Mouse (Mus musculus) adrenal gland, adult 2 months (tissue): ENCODE measurements around the gene Gramd1b. TPM values are rescaled to one million over a fixed set of nuclear protein-coding genes. Genes with fewer than 3 reads are reported as not detected.

ENCODE experiments used
- DNase-seq: peaks from one replicate; pipeline ENCODE4 v3.0.0; 2021
- polyA plus RNA-seq: library from polyadenylated mRNA; depleted of rRNA; stranded (reverse); fragments of >200 nt; gene quantifications from 2 replicates; pipeline ENCODE4 v1.2.3, GENCODE M21; 2012
- total RNA-seq, 2 experiments: library from RNA; stranded (reverse); gene quantifications; 2 replicates each; pipeline ENCODE4 v1.2.3; 2021

The Gramd1b gene
- total and polyA plus RNA-seq, 3 experiments = 336 to 1,336 (median 574) TPM

DNA sequence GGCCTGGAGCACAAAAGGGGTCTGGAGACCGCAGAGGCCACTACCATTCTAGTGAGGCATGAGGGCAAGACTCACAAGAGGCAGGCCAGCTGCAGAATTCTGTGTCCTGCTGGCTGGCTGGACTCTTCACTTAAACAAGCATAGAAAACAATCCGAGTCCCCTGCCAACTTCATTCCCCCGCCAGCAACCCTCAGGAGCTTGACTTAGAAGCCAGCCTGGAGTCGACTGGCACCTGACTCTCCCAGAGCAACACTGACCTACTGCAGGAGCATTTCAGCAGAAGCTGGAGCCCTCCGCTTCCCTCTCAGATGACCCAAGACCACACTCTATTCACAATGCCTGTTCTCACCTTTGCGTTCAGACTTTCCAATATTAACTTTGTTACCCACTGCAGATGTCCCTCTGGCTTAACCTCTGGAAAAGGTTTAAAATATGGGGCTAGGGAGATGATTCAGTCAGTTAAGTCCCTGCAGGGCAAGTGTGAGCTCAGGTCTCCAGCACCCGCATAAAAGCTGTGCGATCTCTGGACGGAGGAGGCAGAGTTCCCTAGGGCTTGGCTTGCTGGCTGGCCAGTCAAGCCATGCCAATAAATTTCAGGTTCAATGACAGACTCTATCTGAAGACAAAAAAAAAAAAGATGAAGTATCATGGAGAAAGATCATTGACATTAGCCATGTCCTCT is 104.8 kb downstream of the Gramd1b start:
- DNase-seq = no peak

DNA sequence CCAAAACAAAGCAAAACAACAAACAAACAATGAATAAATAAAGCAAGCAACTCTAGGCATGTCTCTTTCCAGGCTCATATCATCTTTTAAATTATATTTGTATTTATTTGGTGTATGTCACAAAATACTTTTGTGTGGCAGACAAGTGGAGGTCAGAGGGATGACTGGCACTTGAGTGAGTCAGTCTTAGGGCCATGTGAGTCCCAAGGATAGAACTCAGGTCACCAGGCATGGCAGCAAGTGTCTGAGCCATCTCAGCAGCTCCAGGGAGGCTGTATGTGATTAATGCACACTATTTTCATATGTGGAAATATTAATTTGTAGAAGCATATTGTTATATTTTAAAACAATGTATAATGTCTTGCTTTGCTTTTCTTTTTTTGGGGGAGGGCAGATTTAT is 106.3 kb downstream of the Gramd1b start:
- peak; percentile 77 for DNase-seq

DNA sequence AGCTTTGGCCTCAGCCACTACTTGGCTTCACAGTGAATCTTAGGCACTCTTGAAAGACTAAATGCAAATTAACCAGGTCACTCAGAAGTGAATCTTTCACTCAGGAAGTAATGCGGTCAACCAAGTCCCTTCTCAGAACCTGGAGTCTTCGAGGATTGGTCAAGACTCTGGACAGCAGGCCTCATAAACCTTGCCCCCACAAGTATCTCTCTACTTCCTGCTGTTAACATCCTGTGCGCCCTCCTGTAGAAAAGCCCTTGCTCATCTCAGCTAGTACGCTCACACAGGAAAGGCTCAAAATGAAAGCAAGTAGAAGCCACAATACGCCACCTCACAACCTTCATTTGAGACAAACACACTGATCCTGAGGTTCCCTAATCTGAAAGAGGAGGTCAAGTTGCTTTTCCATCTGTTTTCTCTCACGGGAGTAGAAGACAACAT is 107.7 kb downstream of the Gramd1b start:
- no peak for DNase-seq

GRCm38 (mm10) chr9:40422368-40423057 is 108.7 kb downstream of the Gramd1b start:
- no peak for DNase-seq

- no peak for DNase-seq
These were observed 110.4 kb downstream of the Gramd1b start for GRCm38 (mm10) chr9:40420652-40421335.

DNA sequence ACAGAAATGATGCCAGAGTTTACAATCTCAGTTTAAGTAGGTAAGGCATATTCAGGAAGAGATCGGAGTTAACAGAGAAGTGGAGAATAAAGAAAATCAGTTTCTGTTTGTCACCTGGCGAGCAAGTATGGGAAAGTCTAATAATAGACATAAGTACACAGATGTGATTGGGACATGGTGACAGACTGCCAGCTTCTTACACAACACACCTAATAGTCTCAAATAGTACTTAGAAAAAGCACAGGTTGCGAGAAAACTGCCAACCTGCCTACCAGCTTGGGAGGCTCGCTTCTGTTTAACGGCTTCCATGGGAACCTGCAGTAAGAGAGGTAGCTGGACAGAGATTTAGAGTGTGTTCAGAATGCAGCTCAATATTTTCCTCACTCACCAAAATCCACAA is 112.4 kb downstream of the Gramd1b start:
- DNase-seq = no peak

DNA sequence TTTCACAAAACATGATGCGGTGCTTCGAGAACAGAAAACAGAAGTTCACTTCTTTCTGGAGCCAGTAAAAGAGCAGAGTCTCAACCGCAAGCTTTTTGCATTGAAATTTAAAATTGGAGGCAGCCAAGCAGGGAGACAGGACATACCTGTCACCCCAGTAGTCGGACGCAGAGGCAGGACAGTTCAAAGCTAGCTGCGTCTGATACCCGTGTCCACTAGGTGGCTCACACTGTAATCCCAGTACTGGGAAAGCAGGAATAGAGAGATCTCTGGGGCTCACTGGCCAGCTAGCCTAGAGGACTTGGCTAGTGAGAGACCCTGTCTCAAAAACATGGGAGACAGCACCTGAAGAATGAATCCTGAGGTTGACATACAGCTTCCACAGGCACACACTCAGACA is 115.0 kb downstream of the Gramd1b start:
- no peak for DNase-seq

GRCm38 (mm10) chr9:40414904-40415766 is 116.0 kb downstream of the Gramd1b start:
- no peak for DNase-seq

GRCm38 (mm10) chr9:40414498-40414903 is 116.7 kb downstream of the Gramd1b start:
- DNase-seq = peak; percentile 78

DNA sequence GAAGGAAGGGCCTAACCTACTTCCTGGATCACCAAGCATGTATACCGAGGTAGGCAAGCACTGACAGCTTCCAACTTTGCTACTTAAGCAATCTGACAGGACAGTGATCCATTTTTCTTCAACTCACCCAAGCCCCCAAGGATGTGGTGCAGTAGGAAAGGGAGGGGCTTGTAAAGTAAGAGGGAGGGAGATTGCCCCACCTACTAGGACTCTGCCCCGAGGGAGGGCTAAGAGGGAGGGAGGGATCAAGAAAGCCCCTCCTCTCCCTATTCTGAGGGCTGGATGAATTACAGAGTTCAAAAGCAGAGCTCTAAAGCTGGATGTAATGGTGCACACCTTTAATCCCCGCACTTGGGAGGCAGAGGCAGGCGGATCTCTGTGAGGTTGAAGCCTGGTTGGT is 117.6 kb downstream of the Gramd1b start:
- no peak for DNase-seq

DNA sequence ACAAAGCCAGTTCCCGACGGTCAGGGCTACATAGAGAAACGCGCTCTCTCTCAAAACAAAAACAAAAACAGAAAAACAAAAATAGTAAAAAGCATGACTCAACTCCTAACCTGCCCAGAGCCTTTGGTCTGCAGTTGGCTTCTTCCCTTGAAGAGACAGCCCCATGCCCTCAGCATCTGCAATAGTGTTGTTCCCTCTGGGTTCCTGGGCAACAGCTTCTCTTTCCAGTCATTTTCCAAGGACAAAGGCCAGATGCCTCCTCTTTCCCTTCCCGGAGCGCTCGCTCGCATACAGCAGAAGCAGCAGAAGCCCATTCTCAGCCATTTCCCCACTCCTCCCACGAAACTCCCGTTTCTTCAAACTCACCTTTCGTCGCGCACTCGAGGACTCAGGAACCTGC is 118.3 kb downstream of the Gramd1b start:
- DNase-seq = no peak

DNA sequence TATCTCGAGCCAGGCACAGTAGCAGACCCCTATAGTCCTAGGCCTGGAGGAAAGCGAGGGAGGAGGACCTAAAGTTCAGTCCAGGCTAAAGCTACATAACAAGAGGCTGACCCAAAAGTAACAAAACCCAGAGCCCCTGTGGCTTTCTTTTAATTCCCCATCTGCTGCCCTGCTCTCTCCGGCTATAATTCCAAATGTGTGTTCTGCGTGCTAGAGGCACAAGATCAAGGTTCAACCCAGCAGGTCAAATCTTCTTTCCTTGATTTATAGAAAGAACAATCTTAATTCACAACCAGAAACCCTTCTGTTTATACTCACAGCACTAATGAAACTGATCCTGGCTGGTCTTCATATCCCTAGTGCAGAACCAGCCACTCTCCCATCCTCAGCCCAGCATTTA is 118.9 kb downstream of the Gramd1b start:
- no peak for DNase-seq

DNA sequence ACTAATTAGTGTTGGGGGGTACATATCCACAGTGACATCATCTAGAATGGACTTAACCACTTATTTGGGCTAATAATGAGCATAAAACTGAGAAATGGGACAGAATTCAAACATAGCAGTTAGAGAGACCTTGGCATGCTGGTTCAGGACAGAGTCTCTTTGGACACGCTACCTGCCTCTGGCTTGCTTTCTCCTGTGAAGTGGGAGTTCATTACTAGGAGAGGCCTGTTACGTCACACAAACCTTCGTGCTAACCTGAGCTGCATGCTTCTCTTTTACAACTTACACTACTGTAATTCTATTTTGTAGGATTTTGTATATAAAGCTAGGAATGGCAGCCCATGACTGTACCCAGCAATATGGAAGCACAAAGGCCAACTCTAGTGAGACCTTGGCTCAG is 120.3 kb downstream of the Gramd1b start:
- no peak for DNase-seq

GRCm38 (mm10) chr9:40409071-40409470 is 122.1 kb downstream of the Gramd1b start:
- no peak for DNase-seq

DNA sequence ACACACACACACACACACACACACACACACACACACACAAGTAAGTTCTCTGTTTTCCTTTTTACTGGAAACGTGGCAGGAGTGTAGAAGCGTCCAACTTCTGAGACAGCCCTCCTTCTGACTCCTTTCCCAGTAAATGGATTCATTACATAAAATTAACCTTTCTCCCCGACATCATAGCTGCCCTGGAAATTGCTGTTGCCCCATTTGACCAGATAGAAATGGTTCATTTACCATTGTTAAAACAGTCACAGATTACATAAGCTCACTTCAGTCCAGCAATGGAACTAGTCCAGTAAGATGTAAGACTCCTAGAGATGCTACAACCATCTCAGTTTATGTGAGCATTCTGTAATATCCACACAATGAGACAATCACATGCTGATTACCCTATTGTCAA is 122.8 kb downstream of the Gramd1b start:
- no peak for DNase-seq

DNA sequence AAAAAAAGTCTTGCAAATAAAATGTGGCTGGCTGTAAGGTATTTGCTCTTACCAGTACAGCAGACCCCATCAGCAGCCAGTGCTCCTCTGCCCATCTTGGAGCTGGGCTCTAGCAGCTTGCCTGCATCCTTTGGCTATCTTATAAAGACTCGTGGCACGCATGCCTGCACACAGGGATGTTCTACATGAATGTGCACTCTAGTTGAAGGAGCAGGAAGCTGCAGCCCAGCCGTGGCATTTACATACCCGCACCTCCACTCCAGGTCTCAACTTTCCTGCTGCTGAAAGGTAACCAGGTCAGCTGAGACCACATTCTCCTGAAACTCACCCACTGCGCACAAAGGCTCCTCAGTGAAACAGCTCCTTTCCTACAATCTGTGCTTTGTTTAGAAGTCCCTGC is 123.3 kb downstream of the Gramd1b start:
- DNase-seq = no peak

GRCm38 (mm10) chr9:40405804-40406203 is 125.4 kb downstream of the Gramd1b start:
- DNase-seq = no peak

- DNase-seq = no peak
These were observed 125.9 kb downstream of the Gramd1b start for GRCm38 (mm10) chr9:40405263-40405662.

- DNase-seq = no peak
These were observed 126.5 kb downstream of the Gramd1b start for GRCm38 (mm10) chr9:40404637-40405036.

- DNase-seq = no peak
These were observed 127.4 kb downstream of the Gramd1b start for GRCm38 (mm10) chr9:40403750-40404149.

DNA sequence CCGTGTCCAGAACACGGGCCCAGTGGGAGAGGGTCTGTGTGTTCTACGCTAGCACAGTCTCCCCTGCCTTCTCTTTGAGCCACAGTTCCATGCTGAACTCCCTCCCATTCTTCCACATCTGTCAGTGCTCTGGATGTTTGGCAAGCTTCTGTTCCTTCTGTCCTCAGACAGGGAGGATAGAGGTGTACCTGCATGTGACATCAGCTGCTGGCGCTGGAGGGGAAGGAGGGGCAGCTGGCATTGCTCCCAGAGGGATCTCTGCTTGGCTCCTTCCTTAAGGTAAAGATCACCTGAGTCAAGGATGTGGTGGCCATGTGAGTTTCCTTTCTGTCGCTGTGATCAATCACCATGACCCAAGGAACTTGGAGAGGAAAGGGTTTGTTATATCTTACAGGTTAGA is 129.4 kb downstream of the Gramd1b start:
- no peak for DNase-seq

- no peak for DNase-seq
These were observed 130.3 kb downstream of the Gramd1b start for GRCm38 (mm10) chr9:40400854-40401253.
